Comparison of ENCODE assay signal across 33 mouse cellular contexts in the genomic region with DNA sequence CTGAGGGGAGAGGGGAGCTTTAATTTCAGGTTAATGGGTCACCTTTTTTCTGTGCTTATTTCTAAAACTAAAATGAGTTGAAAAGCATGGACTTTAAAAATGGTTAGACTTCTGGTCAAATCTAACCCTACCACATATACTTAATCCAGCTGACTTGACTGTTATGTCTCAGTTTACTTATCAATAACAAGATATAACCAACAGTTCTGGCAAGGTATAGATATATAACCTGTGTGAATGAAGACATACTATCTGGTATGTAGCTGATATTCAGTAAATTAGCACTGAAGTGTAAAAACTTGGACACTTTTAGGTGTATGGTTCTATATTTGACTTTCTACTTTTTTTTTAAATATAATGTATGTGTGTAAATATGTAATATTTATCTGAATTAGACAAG. TPM values are rescaled to one million over a fixed set of nuclear protein-coding genes. Genes with fewer than 3 reads are reported as not detected.
A peak's percentile ranks its signal among the peaks of the same experiment; 100 is the strongest.
DNase-seq lines count a peak whose midpoint lies in the region; ATAC-seq lines count a peak whose summit lies in the region.
"Had no signal": no experiment of that assay in that cellular context is flagged by ENCODE, and none has a peak within 500 bp of the region (broad histone marks: within the 10 kb centered on the region; RNA-seq: fewer than 3 reads in every experiment).

No protein-coding gene starts in this region.

- peak overlapping the region; percentile 83 for H3K4me2 ChIP-seq in liver, embryonic 11.5 days
- peak overlapping the region; percentile 96 for H3K4me2 ChIP-seq in liver, embryonic 13.5 days
- H3K4me2 ChIP-seq in liver, embryonic 16.5 days (ENCODE audit: low read depth, low read length), result peak overlapping the region; percentile 97
- no peak overlapping the region for H3K4me2 ChIP-seq in midbrain, embryonic 14.5 days (ENCODE audit: low read length)
- H3K4me2 ChIP-seq in hindbrain, embryonic 13.5 days, result no peak overlapping the region
- H3K4me2 ChIP-seq: embryonic facial prominence, embryonic 12.5 days; embryonic facial prominence, embryonic 15.5 days; forebrain, embryonic 13.5 days; heart, embryonic 12.5 days; heart, embryonic 15.5 days; intestine, embryonic 15.5 days had no signal

- 0 out of 2 replicates have a peak overlapping the region, but pooled peaks have one; percentile 24 for H3K4me3 ChIP-seq in liver, embryonic 11.5 days (ENCODE audit: low read depth, low read length)
- peak overlapping the region; percentile 73 for H3K4me3 ChIP-seq in liver, embryonic 13.5 days (replicated peaks)
- peak overlapping the region; percentile 26 for H3K4me3 ChIP-seq in liver, embryonic 16.5 days (ENCODE audit: low read depth, low read length)
- no peak overlapping the region for H3K4me3 ChIP-seq in midbrain, embryonic 14.5 days (replicated peaks; ENCODE audit: low read depth, low read length)
- no peak overlapping the region for H3K4me3 ChIP-seq in hindbrain, embryonic 13.5 days
- H3K4me3 ChIP-seq: embryonic facial prominence, embryonic 12.5 days; embryonic facial prominence, embryonic 15.5 days; forebrain, embryonic 10.5 days; forebrain, embryonic 13.5 days; gastrocnemius, adult 2 months; heart, embryonic 12.5 days; heart, embryonic 15.5 days; intestine, embryonic 15.5 days had no signal

- H3K36me3 ChIP-seq in liver, embryonic 11.5 days (ENCODE audit: control insufficient read depth, insufficient read depth, low read length), result peaks cover 21% of the 10 kb centered on the region
- H3K36me3 ChIP-seq in liver, embryonic 13.5 days, result peaks cover 37% of the 10 kb centered on the region
- peaks cover 9% of the 10 kb centered on the region for H3K36me3 ChIP-seq in liver, embryonic 16.5 days (ENCODE audit: control insufficient read depth, insufficient read depth)
- peaks cover 35% of the 10 kb centered on the region for H3K36me3 ChIP-seq in midbrain, embryonic 14.5 days (ENCODE audit: control insufficient read depth, insufficient read depth, low read length)
- peaks cover 32% of the 10 kb centered on the region for H3K36me3 ChIP-seq in hindbrain, embryonic 13.5 days

- no peaks in the 10 kb centered on the region for H3K9me3 ChIP-seq in liver, embryonic 11.5 days (ENCODE audit: control insufficient read depth, low read length)
- H3K9me3 ChIP-seq in liver, embryonic 13.5 days (replicated peaks), result no peaks in the 10 kb centered on the region
- no peaks in the 10 kb centered on the region for H3K9me3 ChIP-seq in liver, embryonic 16.5 days (replicated peaks; ENCODE audit: control insufficient read depth, low read length)
- no peaks in the 10 kb centered on the region for H3K9me3 ChIP-seq in midbrain, embryonic 14.5 days (ENCODE audit: control insufficient read depth, low read length)
- H3K9me3 ChIP-seq in hindbrain, embryonic 13.5 days, result no peaks in the 10 kb centered on the region
- H3K9me3 ChIP-seq: embryonic facial prominence, embryonic 12.5 days; embryonic facial prominence, embryonic 15.5 days; forebrain, embryonic 10.5 days; forebrain, embryonic 13.5 days; G1E; heart, embryonic 12.5 days; heart, embryonic 15.5 days; intestine, embryonic 15.5 days had no signal

- H3K9ac ChIP-seq in liver, embryonic 11.5 days (ENCODE audit: low read depth, low read length), result peak overlapping the region; percentile 51
- peak overlapping the region; percentile 65 for H3K9ac ChIP-seq in liver, embryonic 13.5 days
- H3K9ac ChIP-seq in liver, embryonic 16.5 days (ENCODE audit: low read depth, low read length), result peak overlapping the region; percentile 44
- H3K9ac ChIP-seq in midbrain, embryonic 14.5 days (replicated peaks; ENCODE audit: low read length), result no peak overlapping the region
- H3K9ac ChIP-seq in hindbrain, embryonic 13.5 days, result no peak overlapping the region
- H3K9ac ChIP-seq: embryonic facial prominence, embryonic 12.5 days; embryonic facial prominence, embryonic 15.5 days; forebrain, embryonic 13.5 days; heart, embryonic 12.5 days; heart, embryonic 15.5 days; intestine, embryonic 15.5 days had no signal

- intact Hi-C loops in heart, postnatal 25 days (cut with DNase I), result loop anchor here (5.0 kb wide), 2 partner anchors 116 to 184 kb away; a partner anchor contains a TSS

- no peak for ATAC-seq in liver, embryonic 11.5 days (replicated peaks; ENCODE audit: low FRiP score)
- ATAC-seq in liver, embryonic 13.5 days (ENCODE audit: low read depth), result no peak
- ATAC-seq in liver, embryonic 16.5 days (ENCODE audit: low read depth), result no peak
- ATAC-seq in midbrain, embryonic 14.5 days (ENCODE audit: low FRiP score, low TSS enrichment), result no peak
- ATAC-seq in hindbrain, embryonic 13.5 days (ENCODE audit: low FRiP score), result no peak
- ATAC-seq: forebrain, embryonic 13.5 days; forebrain, embryonic 16.5 days; hindbrain, embryonic 16.5 days; intestine, embryonic 15.5 days had no signal

- H3K4me1 ChIP-seq in liver, embryonic 11.5 days (replicated peaks; ENCODE audit: control insufficient read depth, insufficient read depth, low read length), result peaks cover 4% of the 10 kb centered on the region
- H3K4me1 ChIP-seq in liver, embryonic 13.5 days (replicated peaks), result peaks cover 66% of the 10 kb centered on the region
- H3K4me1 ChIP-seq in liver, embryonic 16.5 days (ENCODE audit: control insufficient read depth, low read depth, low read length), result peaks cover 35% of the 10 kb centered on the region
- peaks cover 8% of the 10 kb centered on the region; the same call in 1 of the 2 replicates for H3K4me1 ChIP-seq in midbrain, embryonic 14.5 days (ENCODE audit: control insufficient read depth, insufficient read depth, low read length)
- H3K4me1 ChIP-seq in hindbrain, embryonic 13.5 days (replicated peaks), result peaks cover 30% of the 10 kb centered on the region

- H3K27me3 ChIP-seq in liver, embryonic 11.5 days (replicated peaks; ENCODE audit: control insufficient read depth, insufficient read depth, low read length), result no peaks in the 10 kb centered on the region
- H3K27me3 ChIP-seq in liver, embryonic 13.5 days, result no peaks in the 10 kb centered on the region
- no peaks in the 10 kb centered on the region for H3K27me3 ChIP-seq in liver, embryonic 16.5 days (ENCODE audit: control insufficient read depth, insufficient read depth, low read depth, low read length)
- no peaks in the 10 kb centered on the region for H3K27me3 ChIP-seq in midbrain, embryonic 14.5 days (ENCODE audit: control insufficient read depth, insufficient read depth, low read length)
- no peaks in the 10 kb centered on the region for H3K27me3 ChIP-seq in hindbrain, embryonic 13.5 days
- H3K27me3 ChIP-seq: CH12.LX; embryonic facial prominence, embryonic 12.5 days; embryonic facial prominence, embryonic 15.5 days; forebrain, embryonic 13.5 days; heart, embryonic 12.5 days; heart, embryonic 15.5 days; intestine, embryonic 15.5 days had no signal

- DNase-seq in liver, embryonic 11.5 days (ENCODE audit: low spot score), result no peak
- DNase-seq in liver, result no peak
- peak; percentile 27 for DNase-seq in c-Kit-positive CD71-positive TER-119-negative erythroid progenitor cells, embryonic 14.5 days (ENCODE audit: low read depth)
- no peak for DNase-seq in liver, embryonic 13.5 days
- no peak for DNase-seq in midbrain, embryonic 14.5 days
- DNase-seq in heart, postnatal 25 days (ENCODE audit: low spot score), result no peak
- DNase-seq: adrenal gland, adult 8-10 months; adrenal gland, postnatal 25 days; B cell, adult 2 months; cerebellum, adult 11 months; cerebellum, adult 2 months; cerebellum, adult 9-11 months; cerebellum, postnatal 25 days; gastrocnemius, adult 2 months; gastrocnemius, postnatal 14 days; heart, adult 18-20 months; heart, postnatal 10 days; heart, postnatal 4 days had no signal

- H3K27ac ChIP-seq in liver, embryonic 11.5 days (ENCODE audit: low read depth, low read length), result peak overlapping the region; percentile 88
- H3K27ac ChIP-seq in liver, embryonic 13.5 days, result peak overlapping the region; percentile 92
- H3K27ac ChIP-seq in liver, embryonic 16.5 days (ENCODE audit: low read length), result peak overlapping the region; percentile 93
- H3K27ac ChIP-seq in midbrain, embryonic 14.5 days (replicated peaks; ENCODE audit: low read depth, low read length), result no peak overlapping the region
- no peak overlapping the region for H3K27ac ChIP-seq in hindbrain, embryonic 13.5 days
- H3K27ac ChIP-seq: embryonic facial prominence, embryonic 12.5 days; embryonic facial prominence, embryonic 15.5 days; forebrain, embryonic 10.5 days; forebrain, embryonic 13.5 days; gastrocnemius, adult 2 months; heart, embryonic 15.5 days; intestine, embryonic 15.5 days had no signal

RNA-seq across cellular contexts. Expression of a gene that starts 3.5 kb away (rescaled TPM):
- polyA plus RNA-seq in liver, embryonic 11.5 days (2014; fragmentation: Nextera tagmentation; extraction: Ambion mirVana), result 56.5 and 59.8 TPM in 2 replicates
- polyA plus RNA-seq in liver, embryonic 13.5 days (2015; fragmentation: Nextera tagmentation; extraction: Ambion mirVana), result 21.5 and 24.6 TPM in 2 replicates
- 15.0 and 16.2 TPM in 2 replicates for polyA plus RNA-seq in liver, embryonic 16.5 days (2015; fragmentation: Nextera tagmentation; extraction: Ambion mirVana)
- polyA plus RNA-seq in midbrain, embryonic 14.5 days (2014; fragmentation: Nextera tagmentation; extraction: Ambion mirVana), result 43.4 and 46.2 TPM in 2 replicates
- total RNA-seq in heart, postnatal 25 days (2021), result 10 to 100 TPM; 21.0 to 21.7 TPM
- polyA plus RNA-seq in hindbrain, embryonic 13.5 days (2015; fragmentation: Nextera tagmentation; extraction: Ambion mirVana), result 37.4 and 37.6 TPM in 2 replicates

RNA-seq across cellular contexts. Expression of a gene that starts 15.7 kb away (rescaled TPM):
- 32.7 and 36.6 TPM in 2 replicates for polyA plus RNA-seq in liver, embryonic 11.5 days (2014; fragmentation: Nextera tagmentation; extraction: Ambion mirVana)
- 15.5 and 21.7 TPM in 2 replicates for polyA plus RNA-seq in liver, embryonic 13.5 days (2015; fragmentation: Nextera tagmentation; extraction: Ambion mirVana)
- polyA plus RNA-seq in liver, embryonic 16.5 days (2015; fragmentation: Nextera tagmentation; extraction: Ambion mirVana), result 16.3 and 17.0 TPM in 2 replicates
- polyA plus RNA-seq in midbrain, embryonic 14.5 days (2014; fragmentation: Nextera tagmentation; extraction: Ambion mirVana), result 28.8 and 42.6 TPM in 2 replicates
- total RNA-seq in heart, postnatal 25 days (2021), result 100 to 1,000 TPM; 434 to 472 TPM
- polyA plus RNA-seq in hindbrain, embryonic 13.5 days (2015; fragmentation: Nextera tagmentation; extraction: Ambion mirVana), result 39.2 and 43.7 TPM in 2 replicates

RNA-seq across cellular contexts. Expression of a gene that starts 21.5 kb away (rescaled TPM):
- 0.29 TPM in 1 of 2 replicates, not detected in the other for polyA plus RNA-seq in liver, embryonic 11.5 days (2014; fragmentation: Nextera tagmentation; extraction: Ambion mirVana)
- not detected in 2 replicates for polyA plus RNA-seq in liver, embryonic 13.5 days (2015; fragmentation: Nextera tagmentation; extraction: Ambion mirVana)
- not detected in 2 replicates for polyA plus RNA-seq in liver, embryonic 16.5 days (2015; fragmentation: Nextera tagmentation; extraction: Ambion mirVana)
- 0.12 and 0.16 TPM in 2 replicates for polyA plus RNA-seq in midbrain, embryonic 14.5 days (2014; fragmentation: Nextera tagmentation; extraction: Ambion mirVana)
- total RNA-seq in heart, postnatal 25 days (2021), result under 1 TPM in 1 of 2 experiments, not detected in 1; 0.29 TPM
- 0.26 TPM in 1 of 2 replicates, not detected in the other for polyA plus RNA-seq in hindbrain, embryonic 13.5 days (2015; fragmentation: Nextera tagmentation; extraction: Ambion mirVana)
- total RNA-seq: common myeloid progenitor, adult 5-6 weeks; G1E; gastrocnemius, adult 2 months; gastrocnemius, postnatal 14 days; heart, adult 18-20 months had no signal
- polyA plus RNA-seq: brain, embryonic 14.5 days; G1E; heart, embryonic 12.5 days; heart, embryonic 15.5 days; intestine, embryonic 15.5 days had no signal

Comparison
In these comparisons a context has a peak if more than half of its experiments do, and no peak if none do; other contexts are left out.
1. H3K27ac ChIP-seq: peak in liver, embryonic 11.5 days (single experiment), liver, embryonic 13.5 days (single experiment) and liver, embryonic 16.5 days (single experiment); none in midbrain, embryonic 14.5 days (single experiment) and hindbrain, embryonic 13.5 days (single experiment).
2. H3K4me2 ChIP-seq: peak in liver, embryonic 11.5 days (single experiment), liver, embryonic 13.5 days (single experiment) and liver, embryonic 16.5 days (single experiment); none in midbrain, embryonic 14.5 days (single experiment) and hindbrain, embryonic 13.5 days (single experiment).
3. H3K4me3 ChIP-seq: peak in liver, embryonic 11.5 days (single experiment), liver, embryonic 13.5 days (single experiment) and liver, embryonic 16.5 days (single experiment); none in midbrain, embryonic 14.5 days (single experiment) and hindbrain, embryonic 13.5 days (single experiment).
4. H3K9ac ChIP-seq: peak in liver, embryonic 11.5 days (single experiment), liver, embryonic 13.5 days (single experiment) and liver, embryonic 16.5 days (single experiment); none in midbrain, embryonic 14.5 days (single experiment) and hindbrain, embryonic 13.5 days (single experiment).